22 mouse cellular contexts compared by ENCODE assay signal in the genomic region with DNA sequence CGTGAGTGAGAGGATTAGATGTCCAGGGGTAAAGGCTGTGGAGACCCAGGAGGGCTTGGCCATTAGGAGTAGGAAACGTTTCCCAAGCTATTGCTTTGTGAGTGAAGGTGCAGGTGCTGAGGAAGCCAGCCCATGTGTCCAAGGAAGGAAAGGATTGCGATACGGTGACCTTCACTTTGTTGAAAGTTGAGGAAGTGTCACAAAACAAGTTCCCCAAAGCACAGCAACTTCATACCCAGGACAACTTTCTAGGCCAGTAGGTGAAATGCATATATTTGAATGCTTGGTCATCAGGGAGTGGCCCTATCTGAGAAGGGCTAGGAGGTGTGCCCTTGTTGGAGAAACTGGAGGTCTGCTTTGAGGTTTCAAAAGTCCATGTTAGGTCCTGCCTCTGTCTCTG. TPM values are rescaled to one million over a fixed set of nuclear protein-coding genes. Genes with fewer than 3 reads are reported as not detected.
DNase-seq lines count a peak whose midpoint lies in the region; ATAC-seq and TF ChIP-seq lines count a peak whose summit lies in the region.
"Had no signal": no experiment of that assay in that cellular context is flagged by ENCODE, and none has a peak within 500 bp of the region (broad histone marks: within the 10 kb centered on the region; RNA-seq: fewer than 3 reads in every experiment).

No protein-coding gene starts in this region.

- H3K27me3 ChIP-seq in liver, embryonic 15.5 days = no peaks in the 10 kb centered on the region
- H3K27me3 ChIP-seq in hindbrain, embryonic 14.5 days (ENCODE audit: control insufficient read depth, insufficient read depth, low read length) = no peaks in the 10 kb centered on the region
- H3K27me3 ChIP-seq: CH12.LX; embryonic facial prominence, embryonic 15.5 days; hindbrain, embryonic 15.5 days; Patski had no signal

- no peaks in the 10 kb centered on the region for H3K36me3 ChIP-seq in liver, embryonic 15.5 days (replicated peaks)
- H3K36me3 ChIP-seq in hindbrain, embryonic 14.5 days (replicated peaks; ENCODE audit: control insufficient read depth, insufficient read depth) = no peaks in the 10 kb centered on the region
- H3K36me3 ChIP-seq: embryonic facial prominence, embryonic 15.5 days; forebrain, embryonic 10.5 days; heart, embryonic 10.5 days; hindbrain, embryonic 10.5 days; hindbrain, embryonic 15.5 days had no signal

- peaks cover 9% of the 10 kb centered on the region for H3K4me1 ChIP-seq in liver, embryonic 15.5 days (replicated peaks)
- peaks cover 4% of the 10 kb centered on the region; the same call in 1 of the 2 replicates for H3K4me1 ChIP-seq in bone marrow, adult 2 months (ENCODE audit: control insufficient read depth, insufficient read depth, low read length)
- H3K4me1 ChIP-seq in hindbrain, embryonic 14.5 days (replicated peaks; ENCODE audit: control insufficient read depth, insufficient read depth, low read length) = no peaks in the 10 kb centered on the region
- H3K4me1 ChIP-seq: embryonic facial prominence, embryonic 15.5 days; forebrain, embryonic 10.5 days; hindbrain, embryonic 15.5 days had no signal

- 0 out of 2 replicates have a peak overlapping the region, but pooled peaks have one; percentile 51 for H3K27ac ChIP-seq in liver, embryonic 15.5 days (replicated peaks)
- H3K27ac ChIP-seq in bone marrow, adult 2 months (ENCODE audit: control insufficient read depth, insufficient read depth, low read depth, low read length, poor library complexity) = peak overlapping the region; percentile 80
- no peak overlapping the region for H3K27ac ChIP-seq in hindbrain, embryonic 14.5 days
- H3K27ac ChIP-seq: embryonic facial prominence, embryonic 15.5 days; forebrain, embryonic 10.5 days; heart, embryonic 10.5 days; hindbrain, embryonic 10.5 days; hindbrain, embryonic 15.5 days had no signal

- no peak for TF ChIP-seq POLR2A in bone marrow, adult 2 months (IDR thresholded peaks at IDR 0.05; ENCODE audit: borderline replicate concordance, control insufficient read depth, low read depth, low read length)

- no peak overlapping the region for H3K4me2 ChIP-seq in liver, embryonic 15.5 days
- no peak overlapping the region for H3K4me2 ChIP-seq in hindbrain, embryonic 14.5 days (replicated peaks)
- H3K4me2 ChIP-seq: embryonic facial prominence, embryonic 15.5 days; hindbrain, embryonic 15.5 days had no signal

- H3K9me3 ChIP-seq in liver, embryonic 15.5 days (replicated peaks) = no peaks in the 10 kb centered on the region
- no peaks in the 10 kb centered on the region for H3K9me3 ChIP-seq in hindbrain, embryonic 14.5 days (ENCODE audit: control insufficient read depth, low read length)
- H3K9me3 ChIP-seq: embryonic facial prominence, embryonic 15.5 days; forebrain, embryonic 10.5 days; heart, embryonic 10.5 days; hindbrain, embryonic 10.5 days; hindbrain, embryonic 15.5 days had no signal

- H3K9ac ChIP-seq in liver, embryonic 15.5 days = no peak overlapping the region
- H3K9ac ChIP-seq in hindbrain, embryonic 14.5 days = no peak overlapping the region
- H3K9ac ChIP-seq: embryonic facial prominence, embryonic 15.5 days; hindbrain, embryonic 15.5 days had no signal

- TF ChIP-seq CTCF in bone marrow, adult 2 months (IDR thresholded peaks at IDR 0.05; ENCODE audit: control insufficient read depth, insufficient read depth, low read length) = no peak

- no peak for DNase-seq in liver
- DNase-seq in cerebellum, adult 18-20 months = no peak
- no peak for DNase-seq in hindbrain, embryonic 14.5 days (ENCODE audit: low spot score)
- DNase-seq in right cerebral cortex, postnatal 14 days = no peak
- DNase-seq: adrenal gland, postnatal 14 days; cerebellum, postnatal 10 days; embryo, embryonic 11 days; gastrocnemius, postnatal 36 days; heart, adult 18-20 months; heart, postnatal 10 days had no signal

- WGBS in liver, embryonic 15.5 days (ENCODE audit: insufficient replicate concordance) = 38% methylated on average over 4 of the region's 4 CpGs
- WGBS in bone marrow, adult 2 months = 22% methylated on average over 4 of the region's 4 CpGs
- 84% methylated on average over 4 of the region's 4 CpGs for WGBS in hindbrain, embryonic 14.5 days

- no peak for ATAC-seq in liver, embryonic 15.5 days (ENCODE audit: insufficient read depth)
- peak; percentile 61 for ATAC-seq in megakaryocyte progenitor cell, adult 5-6 weeks (replicated peaks; ENCODE audit: poor library complexity)
- ATAC-seq in hindbrain, embryonic 14.5 days (ENCODE audit: low FRiP score) = no peak
- ATAC-seq: activated CD4-positive, CD25-positive, alpha-beta regulatory T cell, adult 4 months; Patski had no signal

- H3K4me3 ChIP-seq in liver, embryonic 15.5 days (replicated peaks) = no peak overlapping the region
- H3K4me3 ChIP-seq in bone marrow, adult 2 months (replicated peaks; ENCODE audit: control insufficient read depth, low read depth, low read length) = no peak overlapping the region
- H3K4me3 ChIP-seq in hindbrain, embryonic 14.5 days (replicated peaks; ENCODE audit: low read length) = no peak overlapping the region
- H3K4me3 ChIP-seq: embryonic facial prominence, embryonic 15.5 days; erythroblast, embryonic 14.5 days; forebrain, embryonic 10.5 days; heart, embryonic 10.5 days; hindbrain, embryonic 10.5 days; hindbrain, embryonic 15.5 days had no signal

RNA-seq across cellular contexts. Expression of gene Cdadc1, which starts 40.7 kb away (rescaled TPM):
- polyA plus RNA-seq in liver, embryonic 15.5 days (2015; fragmentation: Nextera tagmentation; extraction: Ambion mirVana) = 15.0 and 15.8 TPM in 2 replicates
- polyA plus RNA-seq in bone marrow, adult 2 months (2011; ENCODE audit: insufficient read depth, insufficient read length, low replicate concordance, missing spikeins) = 11.1 and 24.1 TPM in 2 replicates
- 44.9 and 48.9 TPM in 2 replicates for total RNA-seq in megakaryocyte progenitor cell, adult 5-6 weeks (2015)
- 23.2 and 25.4 TPM in 2 replicates for total RNA-seq in megakaryocyte progenitor cell, adult 5-6 weeks (2017)
- 35.2 and 37.3 TPM in 2 replicates for polyA plus RNA-seq in hindbrain, embryonic 14.5 days (2014; fragmentation: Nextera tagmentation; extraction: Ambion mirVana)
